Mouse (Mus musculus): ENCODE results near the gene Vmn1r73.

The Vmn1r73 gene

GRCm38 (mm10) chr7:11729966-11730365 lies at the start of gene Vmn1r73:
Gene Vmn1r73, plus strand, starts transcription at chr7:11730266.
- DNase-seq (ENCODE audit: low read depth, low spot score) = no peak

All from CD4-positive, CD25-positive, alpha-beta regulatory T cell, adult 2 months (primary cell).